Mouse (Mus musculus) embryo, embryonic 10.5 days (tissue): Measurements from ENCODE around the gene Dhx30.
A peak's percentile ranks its signal among the peaks of the same experiment; 100 is the strongest.
"Not testable (repeated sequence)": the region's sequence is repeated elsewhere in the genome, so short reads cannot be mapped to it uniquely, and the experiment has no call there.

Experiments
- DNase-seq: peaks from one replicate; pipeline ENCODE4 v3.0.0-alpha.2; 2015; ENCODE audit warnings: low spot score

The Dhx30 gene

GRCm38 (mm10) chr9:110094761-110095160, 22.9 kb downstream of the Dhx30 start:
- DNase-seq, result no peak

- DNase-seq, result no peak
Observed at GRCm38 (mm10) chr9:110093303-110093702, 24.3 kb downstream of the Dhx30 start.

GRCm38 (mm10) chr9:110085693-110086092, 31.9 kb downstream of the Dhx30 start:
- DNase-seq, result no peak

GRCm38 (mm10) chr9:110084201-110084964, 33.2 kb downstream of the Dhx30 start:
- DNase-seq, result no peak

GRCm38 (mm10) chr9:110081066-110081465, 36.6 kb downstream of the Dhx30 start:
- DNase-seq, result no peak

GRCm38 (mm10) chr9:110076468-110076867, 41.2 kb downstream of the Dhx30 start:
- not testable (repeated sequence) for DNase-seq

GRCm38 (mm10) chr9:110071843-110072242, 45.8 kb downstream of the Dhx30 start:
- DNase-seq, result peak; percentile 87

- DNase-seq, result no peak
Observed at GRCm38 (mm10) chr9:110071011-110071410, 46.6 kb downstream of the Dhx30 start.

- DNase-seq, result no peak
Observed at GRCm38 (mm10) chr9:110070358-110070757, 47.3 kb downstream of the Dhx30 start.

- no peak for DNase-seq
Observed at GRCm38 (mm10) chr9:110068745-110069144, 48.9 kb downstream of the Dhx30 start.

GRCm38 (mm10) chr9:110064641-110065040, 53.0 kb downstream of the Dhx30 start:
- no peak for DNase-seq

- no peak for DNase-seq
Observed at GRCm38 (mm10) chr9:110062861-110063260, 54.8 kb downstream of the Dhx30 start.

- DNase-seq, result no peak
Observed at GRCm38 (mm10) chr9:110062405-110062804, 55.2 kb downstream of the Dhx30 start.

- no peak for DNase-seq
Observed at GRCm38 (mm10) chr9:110060761-110061160, 56.9 kb downstream of the Dhx30 start.

- DNase-seq, result no peak
Observed at GRCm38 (mm10) chr9:110057200-110057599, 60.4 kb downstream of the Dhx30 start.

- DNase-seq, result no peak
Observed at GRCm38 (mm10) chr9:110054781-110055180, 62.8 kb downstream of the Dhx30 start.

GRCm38 (mm10) chr9:110054080-110054421, 63.6 kb downstream of the Dhx30 start:
- peak; percentile 64 for DNase-seq

- peak; percentile 72 for DNase-seq
Observed at GRCm38 (mm10) chr9:110053305-110054079, 64.1 kb downstream of the Dhx30 start.

- DNase-seq, result peak; percentile 15
Observed at GRCm38 (mm10) chr9:110052951-110053304, 64.7 kb downstream of the Dhx30 start.

- peak; percentile 40 for DNase-seq
Observed at GRCm38 (mm10) chr9:110051869-110052661, 65.6 kb downstream of the Dhx30 start.

- no peak for DNase-seq
Observed at GRCm38 (mm10) chr9:110051184-110051583, 66.4 kb downstream of the Dhx30 start.

GRCm38 (mm10) chr9:110047857-110048256, 69.8 kb downstream of the Dhx30 start:
- DNase-seq, result peak; percentile 46

- peak; percentile 14 for DNase-seq
Observed at GRCm38 (mm10) chr9:110047260-110047659, 70.4 kb downstream of the Dhx30 start.
